Mouse (Mus musculus) testis, postnatal 14 days (tissue): Measurements from ENCODE around the gene Ttyh1.
"Not testable (repeated sequence)": the region's sequence is repeated elsewhere in the genome, so short reads cannot be mapped to it uniquely, and the experiment has no call there.

Experiments used
- DNase-seq: peaks from one replicate; pipeline ENCODE4 v3.0.0; 2021; ENCODE audit warnings: low spot score

The Ttyh1 gene

GRCm38 (mm10) chr7:4143506-4143905 is 24.3 kb downstream of the Ttyh1 start:
- no peak for DNase-seq

DNA sequence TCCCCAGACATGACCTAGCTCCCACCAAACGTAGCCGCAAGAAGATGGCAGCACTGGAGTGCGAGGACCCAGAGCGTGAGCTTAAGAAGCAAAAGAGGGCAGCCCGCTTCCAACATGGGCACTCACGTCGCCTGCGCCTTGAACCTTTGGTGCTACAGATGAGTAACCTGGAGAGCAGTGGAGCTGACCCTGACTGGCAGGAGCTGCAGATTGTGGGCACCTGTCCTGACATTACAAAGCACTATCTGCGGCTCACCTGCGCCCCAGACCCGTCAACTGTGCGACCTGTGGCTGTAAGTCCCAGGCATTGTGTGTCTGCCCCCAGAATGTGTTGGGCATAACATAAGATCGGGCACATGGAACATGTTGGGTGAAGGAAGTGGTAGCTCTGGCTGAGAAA is 24.8 kb downstream of the Ttyh1 start:
- DNase-seq = no peak

DNA sequence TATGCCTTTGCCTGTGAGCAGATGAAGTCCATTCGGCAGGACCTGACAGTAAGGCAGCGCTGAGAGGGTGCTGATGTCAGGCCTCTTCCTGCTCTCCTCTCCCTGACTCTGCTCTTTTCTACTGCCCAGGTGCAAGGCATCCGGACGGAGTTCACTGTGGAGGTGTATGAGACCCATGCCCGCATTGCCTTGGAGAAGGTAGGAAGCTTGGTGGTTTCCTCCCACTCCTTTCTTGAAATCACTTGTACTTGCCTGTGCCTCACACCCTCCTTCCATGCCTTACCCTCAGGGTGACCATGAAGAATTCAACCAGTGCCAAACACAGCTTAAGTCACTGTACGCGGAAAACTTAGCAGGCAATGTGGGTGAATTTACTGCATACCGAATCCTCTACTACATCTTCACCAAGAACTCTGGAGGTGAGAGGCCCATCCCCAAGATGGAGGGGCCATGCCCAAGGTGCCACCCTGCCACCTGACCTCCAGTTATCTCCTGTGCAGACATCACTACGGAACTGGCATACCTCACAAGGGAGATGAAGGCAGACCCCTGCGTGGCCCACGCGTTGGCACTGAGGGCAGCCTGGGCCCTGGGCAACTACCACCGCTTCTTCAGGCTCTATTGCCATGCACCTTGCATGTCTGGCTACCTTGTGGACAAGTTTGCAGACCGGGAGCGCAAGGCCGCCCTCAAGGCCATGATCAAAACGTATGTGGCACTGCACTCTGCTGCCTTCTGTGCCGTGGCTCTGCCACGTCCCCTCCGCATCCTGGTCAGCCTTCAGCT is 25.8 kb downstream of the Ttyh1 start:
- peak; percentile 7 for DNase-seq

- peak; percentile 49 for DNase-seq
These were observed 26.5 kb downstream of the Ttyh1 start for GRCm38 (mm10) chr7:4145552-4146190.

DNA sequence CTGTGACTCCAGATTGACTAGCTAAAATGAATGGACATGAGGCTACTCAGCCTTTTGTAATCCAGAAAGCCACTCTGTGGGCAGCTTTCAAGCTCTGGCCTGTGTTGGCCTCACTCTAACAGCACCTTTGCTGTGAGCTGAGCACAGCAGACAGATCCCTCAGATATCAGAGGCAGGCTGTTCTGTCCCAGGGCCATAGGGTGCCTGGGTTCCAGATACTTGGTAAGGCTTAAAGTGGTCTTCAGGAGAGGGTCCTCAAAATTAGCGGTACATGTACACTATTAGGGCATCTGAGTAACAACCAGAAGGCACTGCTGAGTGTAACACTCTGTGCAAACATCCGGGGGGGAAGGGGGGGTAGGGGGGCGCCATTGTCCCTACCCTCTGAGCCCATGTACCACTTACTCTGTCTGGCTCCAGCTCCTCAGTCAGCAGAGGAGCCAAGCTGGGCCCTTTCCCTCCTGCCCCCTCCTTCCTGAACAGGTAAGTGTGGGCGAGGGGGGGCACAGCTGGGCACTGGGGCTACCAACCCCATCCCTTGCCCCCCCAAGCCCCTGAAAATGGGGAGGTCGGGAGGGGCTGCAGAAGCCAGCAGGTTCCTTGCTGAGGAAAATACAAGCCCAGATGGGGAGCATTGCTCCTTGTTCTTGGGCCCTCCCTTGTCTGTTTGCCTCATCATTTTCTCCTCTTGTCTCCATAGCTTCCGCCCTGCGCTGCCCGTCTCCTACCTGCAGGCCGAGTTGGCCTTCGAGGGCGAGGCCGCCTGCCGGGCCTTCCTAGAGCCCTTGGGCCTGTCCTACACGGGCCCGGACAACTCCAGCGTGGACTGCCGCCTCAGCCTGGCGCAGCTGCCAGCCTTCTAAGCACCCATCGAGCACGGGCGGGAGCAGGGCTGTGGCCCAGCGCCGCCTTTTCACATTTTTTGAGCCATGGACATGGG is 27.3 kb downstream of the Ttyh1 start:
- DNase-seq = peak; percentile 17

GRCm38 (mm10) chr7:4147371-4147770 is 28.2 kb downstream of the Ttyh1 start:
- DNase-seq = peak; percentile 14

DNA sequence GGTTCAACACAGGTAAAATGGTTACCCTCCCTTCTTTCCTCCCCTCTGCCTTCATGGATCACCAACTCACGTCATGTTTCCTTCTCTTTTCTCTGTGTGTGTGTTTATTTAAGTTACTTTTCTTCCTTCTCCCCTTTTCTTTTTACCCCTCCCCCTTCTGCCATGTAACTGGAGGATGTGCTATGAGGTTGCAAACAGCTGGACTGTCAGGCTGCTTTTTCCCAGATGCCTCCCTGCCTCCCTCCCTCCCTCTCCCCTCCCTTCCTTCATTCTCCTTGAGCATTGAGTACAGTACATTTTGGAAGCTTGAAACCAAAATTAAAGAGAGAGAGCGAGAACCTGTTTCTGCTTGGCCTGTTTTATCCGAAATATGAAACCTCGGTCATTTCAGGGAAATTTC is 28.6 kb downstream of the Ttyh1 start:
- no peak for DNase-seq

- no peak for DNase-seq
These were observed 29.4 kb downstream of the Ttyh1 start for GRCm38 (mm10) chr7:4148341-4149208.

DNA sequence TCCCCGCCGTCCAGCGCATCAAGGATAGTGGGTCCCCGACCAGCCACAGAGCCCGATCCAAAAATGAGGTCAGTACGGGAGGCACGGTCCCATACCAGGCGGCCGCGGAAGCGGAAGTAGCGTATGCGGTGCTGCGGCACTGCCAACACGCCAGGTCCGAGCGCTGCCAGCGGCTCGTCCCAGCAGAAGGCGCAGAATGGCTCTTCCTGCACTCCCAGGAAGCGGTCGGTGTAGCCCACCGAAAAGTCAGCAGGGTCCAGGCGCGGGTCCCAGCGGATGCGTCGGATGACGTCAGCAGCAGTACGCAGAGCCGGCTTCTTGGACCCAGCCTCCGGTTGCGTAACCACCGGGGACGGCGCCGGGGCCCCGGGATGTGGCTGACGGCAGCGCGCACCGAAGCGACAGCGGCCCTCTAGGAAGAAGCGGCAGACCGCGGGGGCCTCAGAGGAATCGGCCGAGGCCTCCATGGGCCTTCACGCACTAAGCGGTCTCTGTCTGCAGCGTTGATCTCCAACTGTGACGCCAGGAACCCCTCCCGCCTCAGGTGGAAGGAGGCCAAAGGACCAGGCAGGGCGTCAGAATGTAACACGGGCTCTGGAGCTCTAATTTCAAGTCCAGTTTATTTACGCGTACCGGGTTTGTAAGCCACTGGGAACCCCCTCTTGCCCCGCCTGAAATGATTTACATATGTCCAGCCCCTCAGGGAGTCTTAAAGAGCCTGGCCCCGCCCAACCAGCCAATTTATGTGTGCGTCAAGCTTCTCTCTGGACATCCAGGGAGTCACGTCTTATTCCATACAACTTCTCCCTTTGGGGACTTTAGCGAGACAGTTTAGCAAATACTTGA is 30.2 kb downstream of the Ttyh1 start:
- DNase-seq = peak; percentile 71

DNA sequence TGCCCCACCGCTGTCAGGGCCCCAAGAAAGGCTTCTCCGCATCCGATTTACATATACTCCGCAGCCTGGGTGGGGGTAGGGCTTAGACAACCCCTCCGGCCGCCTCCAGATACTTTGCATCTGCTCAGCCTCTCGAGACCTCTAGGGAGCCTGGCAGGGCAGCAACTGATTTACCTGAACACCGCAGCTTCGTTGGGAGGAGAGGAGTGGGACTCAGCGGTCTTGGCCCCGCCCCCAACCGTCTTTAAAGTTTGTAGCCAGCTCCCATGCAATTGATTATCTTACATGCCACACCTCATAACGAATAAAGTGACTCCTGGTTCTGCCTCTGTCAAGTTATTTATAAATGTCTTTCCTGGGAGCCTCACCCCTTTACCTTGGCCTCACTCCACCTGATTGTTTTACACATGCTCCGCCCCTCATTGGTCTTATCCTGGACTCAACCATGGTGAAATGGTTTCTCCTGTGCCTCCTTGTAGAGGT is 30.9 kb downstream of the Ttyh1 start, which contains the start of gene Leng9:
Gene Leng9 (minus strand): TSS at position 316 of the 483 bp plus-strand sequence.
- peak; percentile 53 for DNase-seq

DNA sequence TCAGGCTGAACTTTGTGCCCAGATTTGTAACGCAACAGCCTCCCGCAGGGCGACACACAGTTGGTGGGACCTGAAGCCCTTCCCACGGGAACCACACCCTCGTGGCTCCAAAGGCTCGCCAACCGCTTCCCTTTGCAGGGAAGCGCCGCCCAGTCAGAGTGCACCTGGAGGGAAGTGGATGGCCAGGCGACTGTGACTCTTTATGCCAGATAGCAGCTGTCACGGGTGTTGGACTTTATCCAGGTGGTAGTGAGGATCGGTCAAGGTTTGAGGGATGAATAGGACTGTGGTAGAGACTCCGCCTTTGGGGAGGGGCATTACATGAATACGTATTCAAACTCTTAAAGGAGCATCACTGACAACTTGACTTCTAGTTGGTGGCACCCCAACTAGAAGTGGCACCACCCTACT is 31.6 kb downstream of the Ttyh1 start:
- DNase-seq = peak; percentile 50

- DNase-seq = no peak
These were observed 32.0 kb downstream of the Ttyh1 start for GRCm38 (mm10) chr7:4151241-4151640.

DNA sequence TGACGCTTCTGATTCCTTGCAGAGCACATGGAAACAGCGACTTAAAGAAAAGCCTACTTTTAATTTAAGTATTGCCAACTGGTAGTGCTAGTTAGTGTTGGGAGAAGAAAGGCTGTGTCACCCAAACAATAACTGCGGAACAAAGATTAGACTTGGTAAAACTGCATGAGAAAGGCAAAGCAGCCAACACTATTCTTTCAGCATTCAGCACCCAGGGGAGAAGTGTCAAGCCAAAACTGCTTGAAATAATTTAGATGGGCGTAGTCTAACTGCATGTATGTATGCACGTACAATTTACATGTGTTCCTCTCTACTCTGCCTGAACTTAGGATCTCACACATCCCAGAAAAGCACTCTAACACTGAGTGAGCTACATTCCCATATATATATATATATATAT is 35.1 kb downstream of the Ttyh1 start:
- no peak for DNase-seq

DNA sequence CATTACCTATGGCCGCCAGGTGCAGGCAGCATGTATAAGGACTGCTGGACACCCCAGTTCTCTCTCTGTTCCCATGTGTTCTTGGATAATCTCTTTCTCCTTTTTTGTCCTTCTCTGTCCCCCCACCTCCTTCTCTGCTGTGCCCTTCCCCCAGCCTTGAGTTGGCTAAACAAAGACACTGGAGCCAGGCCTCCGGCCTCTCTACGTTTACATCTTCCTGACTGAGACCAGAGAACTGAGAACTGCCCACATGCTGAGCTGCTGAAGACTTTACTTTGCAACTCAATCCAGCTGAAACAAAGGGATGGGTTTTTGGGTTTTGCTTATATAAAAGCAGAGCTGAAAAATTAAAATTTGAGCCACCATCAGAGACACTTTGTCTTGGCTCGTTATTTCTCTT is 35.8 kb downstream of the Ttyh1 start:
- DNase-seq = no peak

DNA sequence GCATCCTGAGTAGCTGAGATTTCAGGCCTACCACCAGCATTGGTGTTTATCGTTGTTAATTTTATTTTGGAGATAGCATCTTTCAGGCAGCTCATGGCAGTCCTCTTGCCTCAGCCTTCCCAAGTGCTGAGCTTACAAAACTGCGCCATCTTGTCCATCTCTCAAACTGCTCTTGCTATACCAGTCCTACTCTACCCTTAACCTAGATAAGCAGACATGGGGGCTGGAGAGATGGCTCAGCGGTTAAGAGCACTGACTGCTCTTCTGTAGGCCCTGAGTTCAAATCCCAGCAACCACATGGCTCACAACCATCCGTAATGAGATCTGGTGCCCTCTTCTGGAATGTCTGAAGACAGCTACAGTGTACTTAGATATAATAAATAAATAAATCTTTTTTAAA is 42.4 kb downstream of the Ttyh1 start:
- DNase-seq = not testable (repeated sequence)

GRCm38 (mm10) chr7:4163571-4164072 is 44.4 kb downstream of the Ttyh1 start:
- no peak for DNase-seq

GRCm38 (mm10) chr7:4164090-4164910 is 45.1 kb downstream of the Ttyh1 start, which contains the start of gene Cdc42ep5:
Gene Cdc42ep5, minus strand, starts transcription at chr7:4164860.
- DNase-seq = peak; percentile 76

DNA sequence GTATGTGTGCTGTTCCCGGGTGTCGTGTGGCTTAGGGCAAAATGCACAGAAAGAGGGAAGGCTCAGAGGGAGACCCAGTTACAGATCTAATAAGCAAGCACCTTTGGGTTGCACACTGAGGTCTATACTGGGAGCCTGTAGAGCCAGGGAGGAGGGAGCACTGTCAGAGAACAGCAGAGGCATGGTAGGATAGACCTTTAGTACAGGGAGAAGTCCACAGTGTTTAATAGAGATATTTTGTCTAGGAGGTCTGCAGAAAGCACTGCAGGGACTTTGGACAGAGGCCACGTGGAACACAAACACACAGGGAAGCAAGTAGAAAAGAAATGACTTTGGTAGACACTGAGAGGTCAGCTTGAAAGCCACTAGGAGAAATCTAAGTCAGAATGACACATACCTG is 46.1 kb downstream of the Ttyh1 start:
- DNase-seq = no peak

DNA sequence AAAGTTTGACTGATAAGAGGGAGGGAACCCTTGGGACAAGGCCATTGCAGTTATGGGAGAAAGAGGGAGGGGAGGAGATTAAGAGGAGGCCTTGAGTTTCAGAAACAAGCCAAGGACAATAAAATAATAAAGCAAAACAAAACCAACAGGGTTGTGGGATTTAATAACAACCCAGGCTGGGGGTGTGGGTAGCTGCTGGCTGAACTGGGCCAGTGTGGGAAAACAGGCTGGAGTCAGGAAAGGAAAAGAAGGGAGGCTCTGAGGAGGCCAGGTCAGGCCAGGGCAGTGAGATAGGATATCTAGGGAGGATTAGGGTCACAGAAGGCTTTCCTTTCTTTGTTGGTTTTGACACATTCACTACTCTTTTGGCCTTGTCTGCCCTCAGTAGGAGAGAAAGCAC is 47.9 kb downstream of the Ttyh1 start:
- DNase-seq = peak; percentile 81
